Mouse (Mus musculus): Measurements from ENCODE around the gene Itga1. TPM values are rescaled to one million over a fixed set of nuclear protein-coding genes. Genes with fewer than 3 reads are reported as not detected.

Itga1 gene
- total RNA-seq, 2 experiments from 2014 or later = 5.6 to 6.7 TPM

GRCm38 (mm10) chr13:115067324-115067967 lies 34.3 kb downstream of the Itga1 start:
- DNase-seq (ENCODE audit: low spot score in 2 of 2) = no peak

DNA sequence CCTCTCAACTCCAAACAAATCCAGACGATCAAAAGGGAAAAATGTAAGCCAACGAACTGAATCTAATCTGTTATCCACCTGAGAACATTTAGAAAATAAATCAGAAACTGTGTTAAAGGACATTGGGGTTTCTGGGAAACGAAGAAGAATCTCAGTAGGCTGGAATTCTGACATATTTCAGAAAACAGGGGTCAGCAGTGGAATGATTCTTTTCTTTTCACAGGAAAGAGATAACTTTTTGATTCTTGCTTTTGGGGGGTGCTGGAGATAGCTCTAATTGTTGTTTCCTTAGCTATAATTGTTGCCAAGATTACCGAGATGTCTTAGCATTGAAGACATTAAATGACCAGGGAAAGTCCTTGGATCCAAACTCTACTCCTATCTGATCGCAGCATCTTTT lies 44.2 kb downstream of the Itga1 start:
- no peak for DNase-seq (ENCODE audit: low spot score in 2 of 2)

DNA sequence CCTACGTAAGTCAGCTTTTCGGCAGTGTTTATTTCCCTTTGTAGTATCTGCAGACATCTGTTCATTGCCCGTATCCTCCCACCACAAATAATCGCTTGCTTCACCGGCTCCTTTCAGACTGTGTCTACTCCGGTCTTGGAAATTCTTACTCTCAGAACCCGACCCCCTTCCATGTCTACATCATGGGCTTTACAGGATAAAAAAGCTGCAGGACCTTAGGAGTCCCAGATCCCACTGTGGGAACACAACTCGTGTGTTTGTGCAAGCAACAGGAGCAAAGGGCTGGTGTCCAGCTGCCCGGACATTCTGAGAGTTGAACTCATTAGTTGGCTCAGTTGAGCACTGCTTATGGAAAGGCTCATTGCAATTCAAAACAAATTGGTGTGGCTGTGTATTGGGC lies 47.0 kb downstream of the Itga1 start:
- no peak for DNase-seq (ENCODE audit: low spot score in 2 of 2)

DNA sequence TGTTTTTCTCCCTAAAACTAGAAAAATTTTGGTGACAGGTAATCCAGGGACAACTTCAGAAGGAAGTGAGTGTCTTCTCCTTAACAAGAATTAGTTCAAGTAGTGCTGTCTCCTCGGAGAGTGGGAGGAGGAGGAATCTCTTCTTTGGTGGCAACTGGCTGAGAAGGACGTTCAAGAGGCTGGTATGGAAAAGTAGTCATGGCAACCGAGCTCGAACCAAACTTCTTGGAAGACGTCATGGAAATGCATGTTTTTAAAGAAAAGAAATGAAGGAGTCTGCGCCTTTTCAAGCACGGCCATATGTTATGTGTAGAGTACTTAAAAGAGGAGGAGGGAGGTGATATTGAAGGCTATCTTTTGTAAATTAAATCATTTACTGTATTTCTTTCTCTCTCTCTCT lies 49.2 kb downstream of the Itga1 start:
- peak; percentile 20 to 46 for DNase-seq (ENCODE audit: low spot score in 2 of 2)

GRCm38 (mm10) chr13:115050660-115051559 lies 50.9 kb downstream of the Itga1 start:
- DNase-seq (ENCODE audit: low spot score in 2 of 2) = peak in 1 of 2 experiments; percentile 4

DNA sequence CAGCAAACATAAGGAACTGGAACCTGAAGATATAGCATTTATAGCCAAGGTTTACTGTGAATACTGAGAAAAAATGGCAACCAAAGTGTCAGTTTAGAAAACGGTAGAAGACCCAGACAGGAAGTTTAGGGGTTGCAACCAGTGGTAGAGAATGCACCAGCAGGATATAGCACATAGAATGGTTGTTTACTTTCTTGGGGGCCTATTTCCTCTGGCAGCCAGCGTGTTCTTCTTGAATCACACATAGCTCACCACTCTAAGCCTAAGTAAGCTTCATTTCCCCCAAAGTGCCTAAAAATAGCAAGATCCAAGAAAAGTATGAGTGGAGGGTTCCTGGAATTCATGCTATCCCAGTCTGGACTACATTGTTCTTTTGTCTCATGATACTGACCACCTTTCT lies 59.1 kb downstream of the Itga1 start:
- DNase-seq (ENCODE audit: low spot score in 2 of 2) = no peak

DNA sequence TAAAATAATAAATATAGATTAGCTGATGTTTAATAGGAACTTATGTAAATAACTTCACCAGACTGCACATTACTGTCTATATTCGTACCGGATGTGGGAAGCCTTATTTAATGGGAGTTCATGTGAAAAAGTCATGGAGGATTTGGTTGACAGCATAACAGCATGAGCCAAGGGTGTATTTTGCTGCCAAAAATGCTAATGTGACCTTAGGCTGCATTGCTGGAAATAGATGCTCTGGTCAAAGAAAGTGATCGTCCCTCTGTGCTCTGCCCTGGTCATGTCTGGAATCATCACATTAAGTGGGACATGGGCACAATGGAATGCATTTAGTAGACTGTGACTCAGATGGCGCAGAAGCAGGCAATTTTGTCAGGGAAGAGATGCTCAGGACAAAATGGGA lies 64.5 kb downstream of the Itga1 start:
- DNase-seq (ENCODE audit: low spot score in 2 of 2) = no peak

DNA sequence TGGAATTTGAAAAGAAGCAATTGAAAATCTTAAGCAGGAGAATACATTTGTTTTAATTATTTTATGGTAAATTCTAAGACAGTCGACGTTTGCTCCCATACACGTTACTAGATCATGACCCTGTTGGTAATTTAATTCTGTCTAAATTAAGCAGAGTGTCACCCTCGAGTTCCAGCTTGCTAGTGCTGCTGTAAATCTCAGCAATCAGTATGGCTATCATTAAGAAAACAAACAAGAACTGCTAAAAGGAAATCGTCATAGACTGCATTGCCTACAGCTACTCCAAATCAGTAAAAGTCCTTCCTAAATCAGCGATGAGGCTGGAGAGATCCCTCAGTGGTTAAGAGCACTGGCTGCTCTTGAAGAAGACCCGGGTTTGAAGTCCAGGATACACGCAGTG lies 66.4 kb downstream of the Itga1 start:
- DNase-seq (ENCODE audit: low spot score in 2 of 2) = no peak

GRCm38 (mm10) chr13:115033135-115033534 lies 68.6 kb downstream of the Itga1 start:
- DNase-seq (ENCODE audit: low spot score in 2 of 2) = no peak

GRCm38 (mm10) chr13:115031177-115032000 lies 70.4 kb downstream of the Itga1 start:
- no peak for DNase-seq (ENCODE audit: low spot score in 2 of 2)

GRCm38 (mm10) chr13:115025394-115025793 lies 76.4 kb downstream of the Itga1 start:
- no peak for DNase-seq (ENCODE audit: low spot score in 2 of 2)

DNA sequence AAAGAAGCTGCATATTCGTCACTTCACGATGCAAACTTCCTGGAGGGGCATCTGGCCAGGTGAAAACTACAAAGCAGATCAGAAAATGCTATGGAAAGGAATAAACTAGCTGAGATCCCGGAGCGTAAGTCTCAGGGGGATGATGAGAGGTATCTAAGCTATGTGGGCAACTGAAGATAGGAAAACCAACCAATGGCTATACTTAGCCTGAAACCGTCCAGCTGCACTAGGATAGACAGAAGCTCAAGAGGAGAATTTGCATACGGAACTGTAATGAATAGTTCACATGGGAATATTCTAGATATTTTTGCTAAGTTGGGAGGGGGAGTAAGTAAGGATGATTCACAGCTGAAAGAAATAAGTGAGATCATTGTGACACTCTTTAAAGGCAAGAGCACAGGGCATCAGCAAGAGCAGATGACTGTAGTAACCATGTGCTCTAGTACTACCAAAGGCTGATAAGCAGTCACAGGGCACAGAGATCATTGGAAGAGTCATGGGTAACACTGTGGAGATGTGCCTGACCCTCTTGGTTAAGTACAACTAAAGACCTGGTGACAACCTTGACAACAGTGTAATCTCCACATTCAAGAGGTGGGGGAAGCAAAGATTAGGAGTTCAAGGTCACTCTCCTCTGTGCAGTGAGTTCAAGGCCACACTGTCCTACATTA lies 79.5 kb downstream of the Itga1 start:
- DNase-seq (ENCODE audit: low spot score in 2 of 2) = no peak

DNA sequence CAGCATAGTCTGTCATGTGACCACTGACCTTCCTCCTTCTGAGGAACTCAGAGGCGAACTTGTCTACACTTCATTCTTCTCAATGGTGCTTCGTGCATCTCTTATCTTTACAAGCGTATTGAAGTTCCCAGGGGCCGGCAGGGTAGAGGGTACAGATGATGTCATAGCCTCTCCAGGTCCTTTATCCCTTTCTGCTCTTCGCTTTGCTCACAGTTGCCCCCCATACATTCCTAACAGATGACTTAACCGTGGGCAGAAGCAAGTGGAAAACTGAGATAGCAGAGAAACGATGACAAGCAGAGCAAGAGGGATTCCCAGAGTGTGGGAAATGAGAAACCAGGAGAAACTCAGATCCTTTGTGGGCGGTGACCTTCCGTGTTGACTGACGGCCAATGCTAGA lies 80.4 kb downstream of the Itga1 start:
- no peak for DNase-seq (ENCODE audit: low spot score in 2 of 2)

- DNase-seq (ENCODE audit: low spot score in 2 of 2) = no peak
Observed at GRCm38 (mm10) chr13:115020727-115021126, 81.0 kb downstream of the Itga1 start.

DNA sequence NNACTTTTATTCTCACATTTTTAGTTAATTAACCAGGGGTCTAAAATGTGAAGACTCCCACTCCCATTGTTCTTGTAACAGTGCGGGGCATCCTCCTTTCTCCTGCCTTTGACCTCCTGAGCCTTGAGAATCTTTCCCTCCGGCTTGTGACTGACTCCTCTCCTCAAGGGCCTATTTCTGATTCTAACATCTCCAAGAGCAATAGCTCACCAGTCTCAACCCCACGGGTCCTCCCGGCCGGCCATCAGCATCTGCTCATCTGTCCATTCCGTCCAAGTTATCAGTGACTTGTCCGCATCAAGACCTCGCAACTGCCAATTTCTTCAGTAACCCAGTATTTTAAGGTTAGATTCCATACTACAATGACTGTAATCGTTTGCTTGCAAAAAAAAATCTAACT lies 84.2 kb downstream of the Itga1 start:
- DNase-seq (ENCODE audit: low spot score in 2 of 2) = no peak

GRCm38 (mm10) chr13:115011547-115011946 lies 90.2 kb downstream of the Itga1 start:
- DNase-seq (ENCODE audit: low spot score in 2 of 2) = no peak

DNA sequence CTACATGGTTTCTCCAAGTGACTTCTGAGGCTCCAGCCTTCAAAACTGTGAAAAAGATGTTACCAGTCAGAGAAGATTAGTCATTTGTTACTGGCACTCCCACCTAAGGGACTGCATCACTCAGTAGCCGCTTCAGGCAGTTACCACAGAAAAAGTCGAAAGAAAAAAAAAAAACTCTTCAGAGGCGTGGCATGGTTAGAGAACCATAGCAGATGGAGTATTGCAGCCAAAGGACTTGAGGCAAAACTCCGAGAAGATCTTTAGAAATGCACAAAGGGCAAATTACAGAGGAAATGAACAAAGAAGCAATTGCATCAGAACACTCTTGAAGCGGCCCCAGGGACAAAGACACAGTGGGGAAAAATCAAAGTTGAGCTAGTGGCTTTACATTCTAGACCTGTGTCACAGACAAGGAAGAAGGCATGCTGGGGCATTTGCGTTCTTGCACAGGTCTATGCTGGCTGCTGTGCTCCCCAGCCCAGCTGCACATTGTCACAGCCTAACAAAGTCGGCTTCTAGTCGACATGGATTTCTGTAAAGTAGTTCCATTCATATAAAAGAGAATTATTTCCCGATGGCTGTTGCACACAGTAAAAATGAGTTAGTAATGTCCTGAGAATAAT lies 95.4 kb downstream of the Itga1 start:
- DNase-seq (ENCODE audit: low spot score in 2 of 2) = no peak

GRCm38 (mm10) chr13:115005342-115005741 lies 96.4 kb downstream of the Itga1 start:
- DNase-seq (ENCODE audit: low spot score in 2 of 2) = no peak

- no peak for DNase-seq (ENCODE audit: low spot score in 2 of 2)
Observed at GRCm38 (mm10) chr13:115003444-115004053, 98.2 kb downstream of the Itga1 start.

- DNase-seq (ENCODE audit: low spot score in 2 of 2) = no peak
Observed at GRCm38 (mm10) chr13:115002837-115003236, 98.9 kb downstream of the Itga1 start.

All from left cerebral cortex, adult 18-20 months (tissue).